Mouse (Mus musculus) embryonic facial prominence, embryonic 15.5 days (tissue): ENCODE measurements around the gene Cd302. TPM values are rescaled to one million over a fixed set of nuclear protein-coding genes. Genes with fewer than 3 reads are reported as not detected.

Experiments used
- ATAC-seq: fragments of 200-750 bp; cut with Nextera tagmentation; 2 replicates; pipeline ENCODE4 v1.8.0; 2017; ENCODE audit warnings: low read depth, moderate TSS enrichment; ENCODE audit not compliant: insufficient number of reproducible peaks, low FRiP score, low TSS enrichment
- H3K27ac ChIP-seq: fragments of 300-500 bp; sonication (generic); replicated peaks from 2 replicates; pipeline ENCODE4 v1.5.1; 2015; ENCODE audit warnings: mild to moderate bottlenecking, inconsistent platforms
- H3K27me3 ChIP-seq: fragments of 300-500 bp; sonication (generic); 2 replicates; pipeline ENCODE4 v1.6.1; 2015; ENCODE audit warnings: inconsistent platforms
- H3K36me3 ChIP-seq: fragments of 300-500 bp; sonication (generic); 2 replicates; pipeline ENCODE4 v1.6.1; 2015; ENCODE audit warnings: mild to moderate bottlenecking, inconsistent platforms
- H3K4me1 ChIP-seq: fragments of 300-500 bp; sonication (generic); 2 replicates; pipeline ENCODE4 v1.6.1; 2015; ENCODE audit warnings: inconsistent platforms
- H3K4me2 ChIP-seq: fragments of 300-500 bp; sonication (generic); replicated peaks from 2 replicates; pipeline ENCODE4 v1.6.1; 2015; ENCODE audit warnings: mild to moderate bottlenecking, inconsistent platforms
- H3K4me3 ChIP-seq: fragments of 300-500 bp; sonication (generic); replicated peaks from 2 replicates; pipeline ENCODE4 v1.5.1; 2015; ENCODE audit warnings: mild to moderate bottlenecking, inconsistent platforms
- H3K9ac ChIP-seq: fragments of 300-500 bp; sonication (generic); 2 replicates; pipeline ENCODE4 v1.6.1; 2015; ENCODE audit warnings: inconsistent platforms
- H3K9me3 ChIP-seq: fragments of 300-500 bp; sonication (generic); replicated peaks from 2 replicates; pipeline ENCODE4 v1.6.1; 2016; ENCODE audit warnings: inconsistent platforms
- WGBS: fragments of 180-500 bp; shearing (Covaris S2); methylation state at CpG from one replicate; pipeline ENCODE4 v1.1.7; 2015; 5-methylcytosine and 5-hydroxymethylcytosine counted together
- polyA plus RNA-seq: library from polyadenylated mRNA; unstranded; fragments of >200 nt; fragmentation: Nextera tagmentation; extraction: Ambion mirVana; gene quantifications from 2 replicates; pipeline ENCODE4 v1.2.1, GENCODE M21; 2015

The Cd302 gene
- polyA plus RNA-seq, 1 experiment from 2014 or later, result 53.1 TPM

- Histone ChIP-seq H3K4me2 (no peak overlapping the region), H3K4me1 (peaks cover 34% of the 10 kb centered on the region), H3K9me3 (no peaks in the 10 kb centered on the region), H3K36me3 (0 out of 2 replicates have a peak, but pooled peaks cover 5% of the 10 kb centered on the region), H3K27me3 (no peaks in the 10 kb centered on the region), H3K4me3 (no peak overlapping the region), H3K27ac (no peak overlapping the region), H3K9ac (no peak overlapping the region)
- ATAC-seq, result no peak
Observed at GRCm38 (mm10) chr2:60212488-60212887, 71.8 kb downstream of the Cd302 start.

- Histone ChIP-seq H3K4me2 (peak overlapping the region; percentile 56), H3K4me3 (peak overlapping the region; percentile 89), H3K9me3 (no peaks in the 10 kb centered on the region), H3K36me3 (peaks cover 9% of the 10 kb centered on the region; the same call in 1 of the 2 replicates), H3K4me1 (peaks cover 23% of the 10 kb centered on the region), H3K27ac (peak overlapping the region; percentile 39; the same call in 1 of the 2 replicates), H3K27me3 (no peaks in the 10 kb centered on the region), H3K9ac (peak overlapping the region; percentile 87)
- ATAC-seq, result no peak
- WGBS, result 15% methylated on average over 5 of the region's 5 CpGs
Observed at GRCm38 (mm10) chr2:60210821-60211220, 73.5 kb downstream of the Cd302 start.

- ATAC-seq, result peak; percentile 93
- no peaks in the 10 kb centered on the region for H3K27me3 ChIP-seq
- WGBS, result under 1% methylated on average over 84 of the region's 109 CpGs
Observed at GRCm38 (mm10) chr2:60209703-60210651, 74.3 kb downstream of the Cd302 start, which contains the start of the genes Baz2b and March7. Baz2b (minus strand) TSS chr2:60209839. March7 (plus strand) TSS chr2:60209887.

GRCm38 (mm10) chr2:60209122-60209611, 75.1 kb downstream of the Cd302 start:
- Histone ChIP-seq H3K36me3 (peaks cover 16% of the 10 kb centered on the region; the same call in 1 of the 2 replicates), H3K9me3 (no peaks in the 10 kb centered on the region), H3K27ac (peak overlapping the region; percentile 91), H3K27me3 (no peaks in the 10 kb centered on the region), H3K9ac (peak overlapping the region; percentile 87), H3K4me3 (peak overlapping the region; percentile 89), H3K4me1 (peaks cover 23% of the 10 kb centered on the region), H3K4me2 (peak overlapping the region; percentile 50)
- ATAC-seq, result no peak; the same call in 1 of the 2 replicates
- WGBS, result under 1% methylated on average over 25 of the region's 35 CpGs

More at GRCm38 (mm10) chr2:60209703-60210651, 74.3 kb downstream of the Cd302 start, which contains the start of the genes Baz2b and March7:
- Histone ChIP-seq H3K36me3 (peaks cover 12% of the 10 kb centered on the region; the same call in 1 of the 2 replicates), H3K4me1 (peaks cover 23% of the 10 kb centered on the region), H3K27ac (peak within 1 kb of the TSS; percentile 91), H3K9ac (peak within 1 kb of the TSS; percentile 87), H3K4me2 (peak within 1 kb of the TSS; percentile 56), H3K9me3 (no peaks in the 10 kb centered on the region), H3K4me3 (peak within 1 kb of the TSS; percentile 89)

- H3K9me3 ChIP-seq, result no peaks in the 10 kb centered on the region
- WGBS, result 71% methylated on average over 6 of the region's 6 CpGs
- H3K27ac ChIP-seq, result no peak overlapping the region
- no peak overlapping the region for H3K9ac ChIP-seq
- no peak for ATAC-seq
- no peak overlapping the region for H3K4me3 ChIP-seq
- peaks cover 9% of the 10 kb centered on the region for H3K4me1 ChIP-seq
- H3K4me2 ChIP-seq, result no peak overlapping the region
- no peaks in the 10 kb centered on the region for H3K27me3 ChIP-seq
- H3K36me3 ChIP-seq, result peaks cover 11% of the 10 kb centered on the region; the same call in 1 of the 2 replicates
Observed at GRCm38 (mm10) chr2:60205795-60206194, 78.5 kb downstream of the Cd302 start.

- peaks cover 8% of the 10 kb centered on the region for H3K4me1 ChIP-seq
- no peaks in the 10 kb centered on the region for H3K9me3 ChIP-seq
- no peak for ATAC-seq
- no peak overlapping the region for H3K9ac ChIP-seq
- H3K27me3 ChIP-seq, result no peaks in the 10 kb centered on the region
- no peak overlapping the region for H3K27ac ChIP-seq
- H3K4me3 ChIP-seq, result no peak overlapping the region
- peaks cover 11% of the 10 kb centered on the region; the same call in 1 of the 2 replicates for H3K36me3 ChIP-seq
- H3K4me2 ChIP-seq, result no peak overlapping the region
- 77% methylated on average over 6 of the region's 6 CpGs for WGBS
Observed at GRCm38 (mm10) chr2:60204162-60204561, 80.1 kb downstream of the Cd302 start.

- H3K4me3 ChIP-seq, result no peak overlapping the region
- H3K4me2 ChIP-seq, result no peak overlapping the region
- no peak overlapping the region for H3K27ac ChIP-seq
- no peaks in the 10 kb centered on the region for H3K9me3 ChIP-seq
- WGBS, result 91% methylated on average over 4 of the region's 4 CpGs
- H3K27me3 ChIP-seq, result no peaks in the 10 kb centered on the region
- H3K4me1 ChIP-seq, result peaks cover 8% of the 10 kb centered on the region
- H3K36me3 ChIP-seq, result peaks cover 11% of the 10 kb centered on the region; the same call in 1 of the 2 replicates
- H3K9ac ChIP-seq, result no peak overlapping the region
- no peak for ATAC-seq
Observed at GRCm38 (mm10) chr2:60203733-60204132, 80.6 kb downstream of the Cd302 start.

- no peaks in the 10 kb centered on the region for H3K9me3 ChIP-seq
- WGBS, result 84% methylated on average over 8 of the region's 8 CpGs
- peaks cover 11% of the 10 kb centered on the region; the same call in 1 of the 2 replicates for H3K36me3 ChIP-seq
- no peak overlapping the region for H3K4me3 ChIP-seq
- H3K27me3 ChIP-seq, result no peaks in the 10 kb centered on the region
- peaks cover 4% of the 10 kb centered on the region for H3K4me1 ChIP-seq
- H3K27ac ChIP-seq, result no peak overlapping the region
- no peak overlapping the region for H3K9ac ChIP-seq
- ATAC-seq, result no peak
- no peak overlapping the region for H3K4me2 ChIP-seq
Observed at GRCm38 (mm10) chr2:60202900-60203530, 81.3 kb downstream of the Cd302 start.

Other genes starting within 250 kb of the Cd302 start
- gene Baz2b, start 74.6 kb downstream of the Cd302 start, polyA plus RNA-seq, result 58.1 and 61.5 TPM in 2 replicates
- gene March7, start 74.6 kb downstream of the Cd302 start, polyA plus RNA-seq, result 71.5 and 78.5 TPM in 2 replicates
- gene Ly75, start 98.8 kb upstream of the Cd302 start, polyA plus RNA-seq, result 1.1 and 1.5 TPM in 2 replicates